Mouse (Mus musculus) hindbrain, embryonic 16.5 days (tissue): ENCODE measurements around the gene Abi3bp. TPM values are rescaled to one million over a fixed set of nuclear protein-coding genes. Genes with fewer than 3 reads are reported as not detected.

Source experiments
- ATAC-seq: fragments of 200-750 bp; cut with Nextera tagmentation; 2 replicates; pipeline ENCODE4 v1.8.0; 2017; ENCODE audit warnings: moderate TSS enrichment, moderate library complexity
- H3K27ac ChIP-seq: fragments of 300-500 bp; sonication (generic); 2 replicates; pipeline ENCODE4 v1.5.1; 2014; ENCODE audit warnings: low read depth, mild to moderate bottlenecking, control low read depth, low read length, moderate library complexity
- H3K27me3 ChIP-seq: fragments of 300-500 bp; sonication (generic); replicated peaks from 2 replicates; pipeline ENCODE4 v1.6.1; 2014; ENCODE audit warnings: low read length; ENCODE audit not compliant: control insufficient read depth, insufficient read depth
- H3K36me3 ChIP-seq: fragments of 300-500 bp; sonication (generic); 2 replicates; pipeline ENCODE4 v1.6.1; 2014; ENCODE audit warnings: mild to moderate bottlenecking, low read length, moderate library complexity, mixed read lengths; ENCODE audit not compliant: control insufficient read depth, insufficient read depth
- H3K4me1 ChIP-seq: fragments of 300-500 bp; sonication (generic); 2 replicates; pipeline ENCODE4 v1.6.1; 2014; ENCODE audit warnings: low read depth, low read length; ENCODE audit not compliant: control insufficient read depth, insufficient read depth
- H3K4me2 ChIP-seq: fragments of 300-500 bp; sonication (generic); 2 replicates; pipeline ENCODE4 v1.6.1; 2014; ENCODE audit warnings: mild to moderate bottlenecking, low read length, control low read depth, moderate library complexity
- H3K4me3 ChIP-seq: fragments of 300-500 bp; sonication (generic); 2 replicates; pipeline ENCODE4 v1.5.1; 2014; ENCODE audit warnings: mild to moderate bottlenecking, low read length, control low read depth, moderate library complexity
- H3K9ac ChIP-seq: fragments of 300-500 bp; sonication (generic); 2 replicates; pipeline ENCODE4 v1.6.1; 2014; ENCODE audit warnings: low read depth, mild to moderate bottlenecking, control low read depth, low read length, moderate library complexity
- H3K9me3 ChIP-seq: fragments of 300-500 bp; sonication (generic); 2 replicates; pipeline ENCODE4 v1.6.1; 2014; ENCODE audit warnings: mild to moderate bottlenecking, low read length, moderate library complexity; ENCODE audit not compliant: control insufficient read depth
- WGBS: fragments of 180-500 bp; shearing (Covaris S2); extraction: QIAGEN DNeasy Blood & Tissue Kit; methylation state at CpG from one replicate; pipeline ENCODE4 v1.1.7; 2014; 5-methylcytosine and 5-hydroxymethylcytosine counted together
- polyA plus RNA-seq: library from polyadenylated mRNA; unstranded; fragments of >200 nt; fragmentation: Nextera tagmentation; extraction: Ambion mirVana; gene quantifications from 2 replicates; pipeline ENCODE4 v1.2.1, GENCODE M21; 2015

Gene Abi3bp
- polyA plus RNA-seq, 1 experiment from 2014 or later: 0.63 TPM

- 88% methylated on average over 12 of the region's 12 CpGs for WGBS
- no peaks in the 10 kb centered on the region for H3K9me3 ChIP-seq
- no peaks in the 10 kb centered on the region for H3K36me3 ChIP-seq
- no peak for ATAC-seq
- no peak overlapping the region for H3K27ac ChIP-seq
- H3K4me1 ChIP-seq: no peaks in the 10 kb centered on the region
- H3K27me3 ChIP-seq: no peaks in the 10 kb centered on the region
- H3K9ac ChIP-seq: no peak overlapping the region
- H3K4me3 ChIP-seq: no peak overlapping the region
- H3K4me2 ChIP-seq: no peak overlapping the region
Observed at GRCm38 (mm10) chr16:56655193-56655910, 177.7 kb downstream of the Abi3bp start.

DNA sequence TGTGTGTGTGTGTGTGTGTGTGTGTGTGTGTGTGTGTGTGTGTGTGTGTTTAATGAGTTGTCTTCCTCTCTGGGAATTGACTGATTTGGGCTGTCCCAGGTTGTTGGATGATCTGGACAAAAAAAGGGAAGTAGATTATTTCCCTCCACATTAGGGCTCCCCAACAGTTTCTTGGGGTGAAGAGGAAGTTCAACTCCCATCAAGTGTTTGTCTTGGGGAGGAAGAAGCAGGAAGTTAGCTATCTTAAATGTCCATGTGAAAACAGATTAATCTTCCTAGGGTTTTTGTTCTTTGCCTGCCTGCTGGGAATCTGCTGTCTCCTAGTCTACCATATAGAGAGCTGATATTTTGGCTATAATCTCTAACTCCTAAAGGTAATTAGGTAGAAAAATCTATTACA lies 181.2 kb downstream of the Abi3bp start:
- Histone ChIP-seq H3K4me2 (no peak overlapping the region), H3K36me3 (no peaks in the 10 kb centered on the region), H3K9me3 (no peaks in the 10 kb centered on the region), H3K9ac (no peak overlapping the region), H3K4me1 (no peaks in the 10 kb centered on the region), H3K4me3 (no peak overlapping the region), H3K27ac (no peak overlapping the region), H3K27me3 (no peaks in the 10 kb centered on the region)
- ATAC-seq: no peak

GRCm38 (mm10) chr16:56669520-56669919 lies 191.8 kb downstream of the Abi3bp start:
- Histone ChIP-seq H3K4me2 (no peak overlapping the region), H3K27ac (no peak overlapping the region), H3K4me1 (no peaks in the 10 kb centered on the region), H3K36me3 (no peaks in the 10 kb centered on the region), H3K9me3 (no peaks in the 10 kb centered on the region), H3K4me3 (no peak overlapping the region), H3K27me3 (no peaks in the 10 kb centered on the region), H3K9ac (no peak overlapping the region)
- ATAC-seq: no peak
- 90% methylated on average over 5 of the region's 5 CpGs for WGBS

- H3K4me1 ChIP-seq: no peaks in the 10 kb centered on the region
- no peak overlapping the region for H3K4me3 ChIP-seq
- ATAC-seq: no peak
- H3K9ac ChIP-seq: no peak overlapping the region
- H3K27me3 ChIP-seq: no peaks in the 10 kb centered on the region
- no peak overlapping the region for H3K27ac ChIP-seq
- no peaks in the 10 kb centered on the region for H3K36me3 ChIP-seq
- 82% methylated on average over 8 of the region's 8 CpGs for WGBS
- no peaks in the 10 kb centered on the region for H3K9me3 ChIP-seq
- H3K4me2 ChIP-seq: no peak overlapping the region
Observed at GRCm38 (mm10) chr16:56670941-56671340, 193.3 kb downstream of the Abi3bp start.

- no peak overlapping the region for H3K4me2 ChIP-seq
- no peak overlapping the region for H3K9ac ChIP-seq
- H3K27ac ChIP-seq: no peak overlapping the region
- H3K9me3 ChIP-seq: no peaks in the 10 kb centered on the region
- no peaks in the 10 kb centered on the region for H3K36me3 ChIP-seq
- H3K27me3 ChIP-seq: no peaks in the 10 kb centered on the region
- 81% methylated on average over 2 of the region's 2 CpGs for WGBS
- no peak overlapping the region for H3K4me3 ChIP-seq
- H3K4me1 ChIP-seq: no peaks in the 10 kb centered on the region
- ATAC-seq: no peak
Observed at GRCm38 (mm10) chr16:56673420-56673819, 195.7 kb downstream of the Abi3bp start.

- peak; percentile 89 for ATAC-seq
- 67% methylated on average over 4 of the region's 4 CpGs for WGBS
- Histone ChIP-seq H3K4me2 (no peak overlapping the region), H3K4me3 (no peak overlapping the region), H3K9ac (no peak overlapping the region), H3K4me1 (no peaks in the 10 kb centered on the region), H3K27me3 (no peaks in the 10 kb centered on the region), H3K9me3 (no peaks in the 10 kb centered on the region), H3K27ac (no peak overlapping the region), H3K36me3 (no peaks in the 10 kb centered on the region)
Observed at GRCm38 (mm10) chr16:56677146-56677545, 199.5 kb downstream of the Abi3bp start.

- H3K9me3 ChIP-seq: no peaks in the 10 kb centered on the region
- H3K4me2 ChIP-seq: no peak overlapping the region
- peak; percentile 59; the same call in 1 of the 2 replicates for ATAC-seq
- peaks cover 8% of the 10 kb centered on the region; the same call in 1 of the 2 replicates for H3K36me3 ChIP-seq
- WGBS: 68% methylated on average over 8 of the region's 8 CpGs
- H3K27me3 ChIP-seq: no peaks in the 10 kb centered on the region
- H3K9ac ChIP-seq: no peak overlapping the region
- H3K4me3 ChIP-seq: no peak overlapping the region
- no peaks in the 10 kb centered on the region for H3K4me1 ChIP-seq
- no peak overlapping the region for H3K27ac ChIP-seq
Observed at GRCm38 (mm10) chr16:56681010-56681645, 203.4 kb downstream of the Abi3bp start.

- no peaks in the 10 kb centered on the region for H3K4me1 ChIP-seq
- 91% methylated on average over 5 of the region's 5 CpGs for WGBS
- no peak overlapping the region for H3K27ac ChIP-seq
- no peaks in the 10 kb centered on the region for H3K27me3 ChIP-seq
- H3K4me2 ChIP-seq: no peak overlapping the region
- H3K9ac ChIP-seq: no peak overlapping the region
- no peaks in the 10 kb centered on the region for H3K9me3 ChIP-seq
- H3K4me3 ChIP-seq: no peak overlapping the region
- peaks cover 13% of the 10 kb centered on the region for H3K36me3 ChIP-seq
- no peak for ATAC-seq
Observed at GRCm38 (mm10) chr16:56686747-56687146, 209.1 kb downstream of the Abi3bp start.

GRCm38 (mm10) chr16:56690715-56691114 lies 213.0 kb downstream of the Abi3bp start:
- no peaks in the 10 kb centered on the region for H3K9me3 ChIP-seq
- no peak overlapping the region for H3K4me2 ChIP-seq
- H3K4me1 ChIP-seq: no peaks in the 10 kb centered on the region
- H3K4me3 ChIP-seq: no peak overlapping the region
- H3K9ac ChIP-seq: no peak overlapping the region
- no peak for ATAC-seq
- H3K36me3 ChIP-seq: peaks cover 8% of the 10 kb centered on the region
- WGBS: 83% methylated on average over 7 of the region's 7 CpGs
- H3K27me3 ChIP-seq: no peaks in the 10 kb centered on the region
- H3K27ac ChIP-seq: no peak overlapping the region
